Mouse (Mus musculus) A20 (cell line): ENCODE measurements around the gene Nubpl.
"Not testable (repeated sequence)": the region's sequence is repeated elsewhere in the genome, so short reads cannot be mapped to it uniquely, and the experiment has no call there.

Experiments
- DNase-seq: peaks from one replicate; pipeline ENCODE4 v3.0.0-alpha.2; 2011; ENCODE audit warnings: low read depth, low spot score

Nubpl gene

DNA sequence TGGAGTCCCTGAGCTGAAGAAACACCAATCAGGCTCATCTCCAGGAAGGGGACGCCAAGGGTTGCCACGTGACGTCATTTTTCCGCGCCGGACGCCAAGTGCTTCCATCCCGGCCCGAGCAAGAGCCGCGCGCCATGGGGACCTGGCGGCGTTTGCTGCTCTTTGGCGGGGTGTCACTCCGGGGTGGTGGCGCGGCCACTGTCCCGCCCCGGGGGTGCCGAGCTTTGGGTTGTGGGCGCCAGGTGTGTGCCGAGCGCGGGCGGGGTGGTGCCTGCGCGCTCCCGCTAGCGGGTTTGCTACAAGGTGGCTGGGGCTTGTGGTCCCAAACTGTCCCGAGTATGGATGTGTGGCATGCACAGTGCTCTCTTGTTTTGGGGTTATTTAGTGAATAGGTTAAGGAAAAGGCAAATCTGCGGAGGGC, at the start of gene Nubpl:
Gene Nubpl, plus strand, starts transcription at position 88 of the 421 bp plus-strand sequence.
- peak; percentile 94 for DNase-seq

- DNase-seq: peak; percentile 89
Measured at GRCm38 (mm10) chr12:52049324-52049723, 48.2 kb upstream of the Nubpl start.

- not testable (repeated sequence) for DNase-seq
Measured at GRCm38 (mm10) chr12:52079296-52079695, 18.2 kb upstream of the Nubpl start.

- DNase-seq: no peak
Measured at GRCm38 (mm10) chr12:52097049-52097649, 388 bp upstream of the Nubpl start.

GRCm38 (mm10) chr12:52120276-52120675, 22.7 kb downstream of the Nubpl start:
- peak; percentile 37 for DNase-seq

GRCm38 (mm10) chr12:52126407-52126806, 28.9 kb downstream of the Nubpl start:
- DNase-seq: no peak

DNA sequence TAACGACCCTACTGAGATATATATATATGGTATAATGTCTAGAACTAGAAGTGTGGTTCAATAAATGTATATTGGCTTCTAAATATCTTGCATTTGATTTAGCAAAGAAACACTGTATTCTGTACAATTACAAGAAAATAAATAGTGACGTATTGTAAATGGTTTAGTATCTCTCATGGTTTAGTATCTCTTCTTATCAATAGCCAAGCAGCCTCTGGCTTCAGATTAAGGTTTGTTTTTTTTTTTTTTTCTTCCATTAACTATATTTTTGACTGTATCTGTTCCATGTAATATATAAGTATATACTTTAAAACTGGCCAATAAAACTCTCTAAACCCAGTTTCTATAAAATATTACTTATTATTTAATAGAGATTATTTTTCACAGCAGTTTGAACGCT, 31.5 kb downstream of the Nubpl start:
- DNase-seq: no peak

GRCm38 (mm10) chr12:52132256-52132655, 34.7 kb downstream of the Nubpl start:
- DNase-seq: no peak

GRCm38 (mm10) chr12:52138296-52138695, 40.8 kb downstream of the Nubpl start:
- DNase-seq: no peak

DNA sequence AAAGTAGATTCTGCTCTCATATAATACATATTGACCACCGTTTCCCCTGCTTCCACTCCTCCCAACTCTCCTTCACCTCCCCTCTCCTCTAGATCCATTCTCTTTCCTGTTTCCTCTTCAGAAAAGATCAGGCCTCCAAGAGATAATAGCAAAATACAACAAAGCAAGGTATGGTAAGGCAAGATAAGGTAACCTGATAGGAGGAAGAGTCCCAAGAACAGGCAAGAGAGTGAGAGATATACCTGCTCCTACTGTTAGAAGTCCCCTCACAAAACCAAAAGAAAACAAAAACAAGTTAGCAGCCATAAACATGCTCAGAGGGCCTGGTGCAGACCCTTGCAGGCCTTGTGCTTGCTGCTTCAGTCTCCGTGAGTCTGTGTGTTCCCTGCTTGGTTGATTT, 49.1 kb downstream of the Nubpl start:
- DNase-seq: no peak

DNA sequence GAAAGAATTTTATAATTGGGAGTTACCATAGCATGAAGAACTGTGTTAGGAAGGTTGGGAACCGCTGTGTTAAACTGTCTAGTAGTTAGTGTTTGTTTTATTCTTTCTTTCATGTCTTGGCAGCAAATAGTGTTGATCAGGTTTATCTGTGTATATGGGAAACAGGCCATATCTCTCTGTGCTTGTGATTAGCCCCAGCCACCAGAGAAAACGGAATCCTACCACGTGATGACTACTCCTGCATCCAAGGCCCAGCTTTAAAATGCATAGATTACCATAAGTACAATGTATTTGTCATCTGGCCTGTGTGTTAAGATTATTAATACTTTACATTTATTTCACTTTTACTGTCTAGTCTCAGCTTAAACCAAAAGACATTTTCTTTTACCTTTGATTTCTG, 51.9 kb downstream of the Nubpl start:
- DNase-seq: no peak

GRCm38 (mm10) chr12:52152071-52152470, 54.5 kb downstream of the Nubpl start:
- DNase-seq: no peak

DNA sequence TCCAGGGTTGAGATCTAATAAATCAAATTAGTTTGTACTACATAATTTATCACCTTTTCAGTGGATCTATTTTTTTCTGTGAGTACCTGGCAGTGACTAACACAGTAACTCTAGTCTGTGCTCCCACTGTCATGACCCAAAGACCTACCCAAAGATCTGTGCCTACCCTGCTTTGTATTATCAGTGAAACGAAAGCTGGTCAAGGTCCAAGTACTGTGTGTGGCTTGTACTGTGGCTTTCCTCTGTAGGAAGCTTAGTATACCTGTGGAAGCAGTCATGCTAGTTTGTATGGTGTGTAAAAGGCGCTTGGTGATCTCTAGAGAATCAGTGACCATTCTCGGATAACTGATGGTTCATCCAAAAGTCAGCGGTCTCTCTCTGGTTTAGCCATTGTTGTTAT, 57.4 kb downstream of the Nubpl start:
- DNase-seq: no peak

- no peak for DNase-seq
Measured at GRCm38 (mm10) chr12:52164414-52164813, 66.9 kb downstream of the Nubpl start.

DNA sequence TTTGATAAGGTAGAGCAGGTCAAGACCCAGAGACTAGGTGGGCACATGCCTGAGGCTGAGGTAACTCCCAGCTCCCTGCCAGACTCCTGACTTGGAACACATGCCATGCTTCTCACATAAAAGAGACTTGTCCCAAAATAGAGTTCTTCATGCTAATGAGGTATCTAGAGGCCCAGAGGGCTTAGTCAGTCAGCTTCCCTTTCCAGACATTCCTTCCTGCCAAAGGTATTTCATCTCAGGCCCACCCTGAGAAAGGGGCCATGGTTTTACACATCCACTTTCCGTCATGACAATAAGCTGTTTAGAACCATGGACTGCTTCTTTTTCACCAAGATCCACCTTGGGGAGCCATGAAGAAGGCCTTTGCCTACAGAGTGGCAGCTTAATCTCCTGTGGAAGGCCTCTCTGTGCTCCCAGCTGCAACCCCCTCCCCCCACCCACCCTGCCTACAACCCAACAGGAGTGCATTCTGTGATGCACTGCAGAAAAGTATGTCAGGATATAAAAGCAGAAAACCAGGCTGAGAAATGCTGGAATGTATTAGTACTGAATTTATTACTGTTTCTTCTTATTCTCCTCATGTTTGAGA, 88.8 kb downstream of the Nubpl start:
- DNase-seq: no peak

- DNase-seq: no peak
Measured at GRCm38 (mm10) chr12:52186963-52187590, 89.5 kb downstream of the Nubpl start.

DNA sequence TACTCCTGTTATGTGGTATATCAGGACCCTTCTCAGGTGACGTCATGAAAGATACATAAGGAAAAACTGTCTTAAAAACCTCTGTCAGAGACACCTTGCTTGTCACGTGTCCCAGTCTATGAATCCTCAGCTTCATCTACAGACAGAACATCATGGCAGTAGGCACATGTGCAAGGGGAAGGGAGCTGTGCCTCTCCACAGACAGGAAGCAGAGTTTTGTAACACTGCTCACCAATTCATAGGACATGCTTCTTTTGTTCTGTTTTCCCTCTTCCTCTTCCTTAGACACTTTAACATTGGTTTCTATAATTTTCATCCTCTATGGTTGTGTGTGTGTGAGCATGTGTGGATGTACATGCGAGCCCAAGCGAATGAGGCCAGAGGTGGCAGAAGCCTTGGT, 100.9 kb downstream of the Nubpl start:
- no peak for DNase-seq

DNA sequence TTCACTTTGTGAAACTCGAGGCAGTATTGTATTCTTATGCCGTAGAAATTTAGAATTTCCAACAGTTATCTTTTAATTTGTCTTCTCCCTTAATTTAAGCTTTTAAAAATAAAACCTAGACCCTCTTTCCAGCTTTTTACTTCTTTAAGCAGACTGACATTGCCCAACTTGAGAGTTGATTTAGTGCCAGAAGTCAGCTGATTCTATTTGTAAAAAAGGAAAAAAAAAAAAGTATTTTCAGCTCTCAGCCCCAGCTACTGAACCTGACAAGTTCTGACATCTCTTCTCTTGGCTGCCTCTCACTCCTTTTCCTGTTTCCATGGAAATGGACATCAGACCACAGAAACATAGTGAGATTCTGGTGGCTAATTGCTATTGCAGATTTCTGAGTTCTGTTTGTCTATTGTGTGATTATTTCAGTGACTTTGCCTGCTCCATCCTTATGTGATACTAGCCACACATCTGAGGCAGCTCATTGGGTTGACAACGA, 111.6 kb downstream of the Nubpl start:
- no peak for DNase-seq

DNA sequence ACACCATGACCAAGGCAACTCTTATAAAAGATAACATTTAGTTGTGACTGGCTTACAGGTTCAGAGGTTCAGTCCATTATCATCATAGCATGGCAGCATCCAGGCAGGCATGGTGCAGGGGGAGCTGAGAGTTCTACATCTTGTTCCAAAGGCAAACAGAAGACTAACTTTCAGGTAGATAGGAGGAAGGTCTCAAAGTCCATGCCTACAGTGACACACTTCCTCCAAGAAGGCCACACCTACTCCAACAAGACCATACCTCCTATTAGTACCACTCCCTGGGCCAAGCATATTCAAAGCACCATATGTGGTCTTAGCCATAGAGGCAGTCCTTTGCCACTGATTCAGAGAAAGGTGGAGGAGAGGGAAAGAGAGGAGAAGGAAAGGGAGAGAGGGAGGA, 113.6 kb downstream of the Nubpl start:
- no peak for DNase-seq

GRCm38 (mm10) chr12:52214837-52215236, 117.3 kb downstream of the Nubpl start:
- no peak for DNase-seq

GRCm38 (mm10) chr12:52224954-52225353, 127.4 kb downstream of the Nubpl start:
- DNase-seq: no peak

GRCm38 (mm10) chr12:52228746-52229145, 131.2 kb downstream of the Nubpl start:
- DNase-seq: no peak

DNA sequence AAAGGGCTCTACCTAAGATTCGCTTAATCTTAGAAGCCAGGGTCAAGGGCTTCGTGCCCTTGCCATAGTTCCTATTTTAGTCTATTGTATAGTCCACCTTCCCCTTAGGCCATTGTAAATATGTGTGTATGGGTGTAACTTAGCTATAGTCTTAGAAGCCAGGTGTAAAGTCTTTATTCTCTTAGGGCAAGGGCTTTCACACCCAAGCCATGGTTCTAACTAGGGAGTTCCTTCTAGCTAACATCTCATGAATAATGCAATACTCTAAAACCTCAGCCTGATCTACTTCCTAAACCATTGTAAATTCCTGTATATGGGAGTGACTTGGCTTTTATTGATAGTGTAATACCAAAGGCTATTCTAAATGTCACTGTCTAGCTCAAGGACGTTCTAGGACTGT, 134.4 kb downstream of the Nubpl start:
- not testable (repeated sequence) for DNase-seq
